ENCODE assay signal across 12 mouse cellular contexts in genomic region chr13:97570009-97570408, GRCm38 (mm10).
DNase-seq lines count a peak whose midpoint lies in the region; ATAC-seq lines count a peak whose summit lies in the region.
"Had no signal": no experiment of that assay in that cellular context is flagged by ENCODE, and none has a peak within 500 bp of the region (broad histone marks: within the 10 kb centered on the region; RNA-seq: fewer than 3 reads in every experiment).

No protein-coding gene starts in this region.

- no peaks in the 10 kb centered on the region for H3K9me3 ChIP-seq in kidney, embryonic 16.5 days (ENCODE audit: low read length)

- no peak overlapping the region for H3K4me2 ChIP-seq in kidney, embryonic 16.5 days (replicated peaks; ENCODE audit: low read depth, low read length)

- peaks cover 10% of the 10 kb centered on the region for H3K4me1 ChIP-seq in kidney, embryonic 16.5 days (ENCODE audit: insufficient read depth, low read length)

- ATAC-seq in kidney, embryonic 16.5 days (ENCODE audit: low FRiP score, low TSS enrichment), result 0 out of 2 replicates have a peak, but pooled peaks have one; percentile 53
- ATAC-seq: forebrain, postnatal 0 days; inflammation-experienced regulatory T-cells, adult 6 months had no signal

- no peak overlapping the region for H3K4me3 ChIP-seq in kidney, embryonic 16.5 days (ENCODE audit: low read length)
- H3K4me3 ChIP-seq: myocyte had no signal

- 41% methylated on average over 1 of the region's 1 CpGs for WGBS in kidney, embryonic 16.5 days

- no peaks in the 10 kb centered on the region for H3K27me3 ChIP-seq in kidney, embryonic 16.5 days (ENCODE audit: insufficient read depth, low read length)

- peak; percentile 58 for DNase-seq in heart, adult 8-10 months (ENCODE audit: low spot score)
- no peak for DNase-seq in heart, postnatal 14 days
- DNase-seq in R1 (ENCODE audit: low read depth, low spot score) (peak; percentile 47), liver (no peak)
- DNase-seq in lung, postnatal 14 days, result peak; percentile 30
- no peak for DNase-seq in frontal cortex, postnatal 14 days (ENCODE audit: low spot score in 2 of 2)
- no peak for DNase-seq in ovary, postnatal 36 days (ENCODE audit: low spot score)
- DNase-seq: B cell, adult 2 months; forebrain, postnatal 0 days had no signal

- H3K36me3 ChIP-seq in kidney, embryonic 16.5 days (ENCODE audit: insufficient read depth, low read length), result no peaks in the 10 kb centered on the region

- H3K27ac ChIP-seq in kidney, embryonic 16.5 days (ENCODE audit: low read length), result no peak overlapping the region

- H3K9ac ChIP-seq in kidney, embryonic 16.5 days (replicated peaks; ENCODE audit: low read length), result no peak overlapping the region
- H3K9ac ChIP-seq: forebrain, postnatal 0 days had no signal

- intact Hi-C loops in heart, postnatal 14 days (cut with DNase I), result no loop called here

Comparison
In these comparisons a context has a peak if more than half of its experiments do, and no peak if none do; other contexts are left out.
1. DNase-seq: peak in heart, adult 8-10 months (single experiment), R1 (single experiment) and lung, postnatal 14 days (single experiment); none in heart, postnatal 14 days (0 of 2), liver (single experiment), frontal cortex, postnatal 14 days (0 of 2) and ovary, postnatal 36 days (single experiment).